Mouse (Mus musculus) thymus, postnatal 0 days (tissue): ENCODE measurements around the gene Spata20. TPM values are rescaled to one million over a fixed set of nuclear protein-coding genes. Genes with fewer than 3 reads are reported as not detected.

Source experiments
- DNase-seq: peaks from one replicate; pipeline ENCODE4 v3.0.0-alpha.2; 2015; ENCODE audit warnings: low spot score
- polyA plus RNA-seq: library from polyadenylated mRNA; unstranded; fragments of >200 nt; fragmentation: Nextera tagmentation; extraction: Ambion mirVana; gene quantifications from 2 replicates; pipeline ENCODE4 v1.2.1, GENCODE M21; 2015

The Spata20 gene
- polyA plus RNA-seq, 1 experiment from 2014 or later, result 0.09 TPM

- no peak for DNase-seq
These were observed 2.5 kb downstream of the Spata20 start for GRCm38 (mm10) chr11:94483436-94483835.

GRCm38 (mm10) chr11:94482738-94483137 lies 3.2 kb downstream of the Spata20 start:
- DNase-seq, result no peak

- no peak for DNase-seq
These were observed 4.0 kb downstream of the Spata20 start for GRCm38 (mm10) chr11:94481963-94482362.

GRCm38 (mm10) chr11:94480382-94480781 lies 5.6 kb downstream of the Spata20 start:
- no peak for DNase-seq

- DNase-seq, result no peak
These were observed 8.3 kb downstream of the Spata20 start for GRCm38 (mm10) chr11:94477651-94478050.

- DNase-seq, result no peak
These were observed 10.3 kb downstream of the Spata20 start for GRCm38 (mm10) chr11:94475722-94476121.

GRCm38 (mm10) chr11:94474544-94474910 lies 11.5 kb downstream of the Spata20 start:
- DNase-seq, result no peak

- peak; percentile 76 for DNase-seq
These were observed 12.1 kb downstream of the Spata20 start, which contains the start of gene Cacna1g for GRCm38 (mm10) chr11:94473707-94474543. TSS of gene Cacna1g (minus strand) at chr11:94474198.

GRCm38 (mm10) chr11:94472916-94473706 lies 12.9 kb downstream of the Spata20 start:
- DNase-seq, result no peak

- no peak for DNase-seq
These were observed 13.4 kb downstream of the Spata20 start for GRCm38 (mm10) chr11:94472585-94472915.

- no peak for DNase-seq
These were observed 14.0 kb downstream of the Spata20 start for GRCm38 (mm10) chr11:94471740-94472584.

- no peak for DNase-seq
These were observed 15.6 kb downstream of the Spata20 start for GRCm38 (mm10) chr11:94470391-94470790.

- no peak for DNase-seq
These were observed 16.6 kb downstream of the Spata20 start for GRCm38 (mm10) chr11:94469136-94470064.

GRCm38 (mm10) chr11:94468582-94469064 lies 17.4 kb downstream of the Spata20 start:
- no peak for DNase-seq

GRCm38 (mm10) chr11:94466333-94466855 lies 19.6 kb downstream of the Spata20 start:
- no peak for DNase-seq

- no peak for DNase-seq
These were observed 21.8 kb downstream of the Spata20 start for GRCm38 (mm10) chr11:94464170-94464569.

GRCm38 (mm10) chr11:94461856-94462255 lies 24.1 kb downstream of the Spata20 start:
- no peak for DNase-seq

GRCm38 (mm10) chr11:94457001-94457400 lies 29.0 kb downstream of the Spata20 start:
- no peak for DNase-seq

GRCm38 (mm10) chr11:94456347-94456746 lies 29.6 kb downstream of the Spata20 start:
- DNase-seq, result no peak
